Mouse (Mus musculus): ENCODE measurements around the gene Tpt1.

GRCm38 (mm10) chr14:75871111-75871510, 26.2 kb downstream of the Tpt1 start:
- no peak for TF ChIP-seq CTCF (IDR thresholded peaks at IDR 0.05; ENCODE audit: insufficient read depth, low read depth, low read length)
- TF ChIP-seq POLR2A (IDR thresholded peaks at IDR 0.05; ENCODE audit: insufficient read depth, low read depth, low read length) = no peak
